Mouse (Mus musculus): Measurements from ENCODE around the gene Lcn4. TPM values are rescaled to one million over a fixed set of nuclear protein-coding genes. Genes with fewer than 3 reads are reported as not detected.

Lcn4 gene
- polyA plus RNA-seq, 1 experiment from 2014 or later: not detected

DNA sequence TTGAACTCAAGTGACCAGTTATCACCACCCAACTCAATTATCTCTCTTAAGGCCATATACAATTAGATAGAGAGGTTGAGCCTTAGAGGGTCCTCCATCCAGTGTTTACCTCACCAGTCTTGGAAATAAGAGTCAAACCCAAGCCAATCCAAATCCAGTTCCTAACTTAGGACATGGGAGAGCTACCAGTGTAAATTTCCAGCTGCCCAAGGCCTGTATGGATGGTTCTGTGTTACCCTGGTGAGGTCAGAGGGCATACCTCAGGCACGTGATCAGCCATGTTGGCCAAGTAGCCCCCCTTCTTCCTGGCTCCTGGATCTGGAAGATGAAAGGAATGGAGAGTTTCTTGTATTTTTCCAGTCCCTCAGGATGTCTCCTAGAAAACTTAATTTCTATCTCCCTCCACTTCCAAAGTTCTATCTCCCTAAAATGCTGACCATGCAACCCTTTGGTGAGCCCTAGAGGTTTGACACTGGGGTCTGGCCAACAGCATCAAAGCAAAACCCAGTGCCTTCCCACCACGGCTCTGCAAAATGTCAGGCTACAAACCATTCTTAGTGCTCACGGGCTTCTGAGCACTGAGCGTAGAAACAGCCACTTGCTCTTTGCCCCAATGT is 33.7 kb downstream of the Lcn4 start:
- Histone ChIP-seq H3K36me3 (ENCODE audit: insufficient read depth, low read length) (peaks cover 22% of the 10 kb centered on the region), H3K9ac (ENCODE audit: low read depth, low read length) (no peak overlapping the region), H3K4me2 (ENCODE audit: low read length) (no peak overlapping the region), H3K4me1 (replicated peaks; ENCODE audit: insufficient read depth, low read length) (peaks cover 8% of the 10 kb centered on the region; the same call in 1 of the 2 replicates), H3K4me3 (replicated peaks; ENCODE audit: low read depth, low read length) (no peak overlapping the region), H3K27me3 (ENCODE audit: insufficient read depth, low read length) (no peaks in the 10 kb centered on the region), H3K27ac (no peak overlapping the region), H3K9me3 (replicated peaks; ENCODE audit: low read length) (no peaks in the 10 kb centered on the region)
- 60% methylated on average over 4 of the region's 4 CpGs for WGBS
- ATAC-seq (replicated peaks; ENCODE audit: low FRiP score, low read depth) (no peak), DNase-seq (ENCODE audit: low spot score) (no peak)
- no peak for TF ChIP-seq CTCF (IDR thresholded peaks at IDR 0.05; ENCODE audit: low read depth)

DNA sequence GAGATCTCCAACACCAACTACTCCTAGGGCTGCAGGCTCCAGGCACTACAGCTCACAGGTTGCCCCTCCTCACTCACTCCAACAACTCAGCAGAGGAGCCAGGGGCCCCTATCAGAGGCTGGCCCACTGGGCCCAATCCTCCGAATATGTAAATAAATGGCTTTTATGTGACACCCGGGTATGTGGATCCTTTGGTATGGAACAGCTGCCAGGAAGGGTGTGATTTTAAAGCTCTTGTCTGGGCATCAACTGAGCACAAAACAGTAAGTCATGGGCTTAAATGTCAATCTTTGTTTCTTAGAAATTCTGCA is 34.8 kb downstream of the Lcn4 start:
- TF ChIP-seq CTCF (IDR thresholded peaks at IDR 0.05; ENCODE audit: low read depth): no peak
- Histone ChIP-seq H3K4me1 (replicated peaks; ENCODE audit: insufficient read depth, low read length) (peaks cover 8% of the 10 kb centered on the region; the same call in 1 of the 2 replicates), H3K36me3 (ENCODE audit: insufficient read depth, low read length) (peaks cover 22% of the 10 kb centered on the region), H3K27ac (no peak overlapping the region), H3K27me3 (ENCODE audit: insufficient read depth, low read length) (no peaks in the 10 kb centered on the region), H3K9me3 (replicated peaks; ENCODE audit: low read length) (no peaks in the 10 kb centered on the region), H3K4me3 (replicated peaks; ENCODE audit: low read depth, low read length) (no peak overlapping the region), H3K4me2 (ENCODE audit: low read length) (no peak overlapping the region), H3K9ac (ENCODE audit: low read depth, low read length) (no peak overlapping the region)
- ATAC-seq (replicated peaks; ENCODE audit: low FRiP score, low read depth) (no peak), DNase-seq (ENCODE audit: low spot score) (no peak)
- 32% methylated on average over 2 of the region's 2 CpGs for WGBS

DNA sequence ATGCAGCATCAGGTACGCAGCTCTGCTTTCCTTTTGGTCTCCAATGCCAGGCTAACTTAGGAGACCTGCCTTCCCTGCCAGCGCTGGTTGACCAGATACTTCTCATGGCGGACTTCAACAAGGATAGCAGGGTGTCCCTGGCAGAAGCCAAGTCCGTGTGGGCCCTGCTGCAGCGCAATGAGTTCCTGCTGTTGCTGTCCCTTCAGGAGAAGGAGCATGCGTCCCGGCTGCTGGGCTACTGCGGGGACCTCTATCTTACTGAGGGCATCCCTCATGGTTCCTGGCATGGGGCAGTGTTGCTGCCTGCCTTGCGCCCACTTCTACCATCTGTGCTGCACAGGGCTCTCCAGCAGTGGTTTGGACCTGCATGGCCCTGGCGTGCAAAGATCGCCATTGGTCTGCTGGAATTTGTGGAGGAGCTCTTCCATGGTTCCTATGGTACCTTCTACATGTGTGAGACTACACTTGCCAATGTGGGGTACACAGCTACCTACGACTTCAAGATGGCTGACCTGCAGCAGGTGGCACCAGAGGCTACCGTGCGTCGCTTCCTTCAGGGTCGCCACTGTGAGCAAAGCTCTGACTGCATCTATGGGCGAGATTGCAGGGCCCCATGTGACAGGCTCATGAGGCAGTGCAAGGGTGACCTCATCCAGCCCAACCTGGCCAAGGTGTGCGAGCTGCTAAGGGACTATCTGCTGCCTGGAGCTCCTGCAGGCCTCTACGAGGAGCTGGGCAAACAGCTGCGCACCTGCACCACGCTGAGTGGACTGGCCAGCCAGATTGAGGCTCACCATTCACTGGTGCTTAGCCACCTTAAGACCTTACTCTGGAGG is 35.4 kb downstream of the Lcn4 start:
- no peak overlapping the region for H3K4me2 ChIP-seq (ENCODE audit: low read length)
- H3K27me3 ChIP-seq (ENCODE audit: insufficient read depth, low read length): no peaks in the 10 kb centered on the region
- no peaks in the 10 kb centered on the region for H3K9me3 ChIP-seq (replicated peaks; ENCODE audit: low read length)
- no peak overlapping the region for H3K27ac ChIP-seq
- DNase-seq (ENCODE audit: low spot score) (no peak), ATAC-seq (replicated peaks; ENCODE audit: low FRiP score, low read depth) (no peak)
- WGBS: 75% methylated on average over 21 of the region's 21 CpGs
- peaks cover 8% of the 10 kb centered on the region; the same call in 1 of the 2 replicates for H3K4me1 ChIP-seq (replicated peaks; ENCODE audit: insufficient read depth, low read length)
- H3K9ac ChIP-seq (ENCODE audit: low read depth, low read length): no peak overlapping the region
- TF ChIP-seq CTCF (IDR thresholded peaks at IDR 0.05; ENCODE audit: low read depth): no peak
- no peak overlapping the region for H3K4me3 ChIP-seq (replicated peaks; ENCODE audit: low read depth, low read length)
- peaks cover 22% of the 10 kb centered on the region for H3K36me3 ChIP-seq (ENCODE audit: insufficient read depth, low read length)

GRCm38 (mm10) chr2:26634629-26635488 is 36.2 kb downstream of the Lcn4 start:
- ATAC-seq (replicated peaks; ENCODE audit: low FRiP score, low read depth) (no peak), DNase-seq (ENCODE audit: low spot score) (no peak)
- 56% methylated on average over 12 of the region's 12 CpGs for whole genome bisulfite sequencing

DNA sequence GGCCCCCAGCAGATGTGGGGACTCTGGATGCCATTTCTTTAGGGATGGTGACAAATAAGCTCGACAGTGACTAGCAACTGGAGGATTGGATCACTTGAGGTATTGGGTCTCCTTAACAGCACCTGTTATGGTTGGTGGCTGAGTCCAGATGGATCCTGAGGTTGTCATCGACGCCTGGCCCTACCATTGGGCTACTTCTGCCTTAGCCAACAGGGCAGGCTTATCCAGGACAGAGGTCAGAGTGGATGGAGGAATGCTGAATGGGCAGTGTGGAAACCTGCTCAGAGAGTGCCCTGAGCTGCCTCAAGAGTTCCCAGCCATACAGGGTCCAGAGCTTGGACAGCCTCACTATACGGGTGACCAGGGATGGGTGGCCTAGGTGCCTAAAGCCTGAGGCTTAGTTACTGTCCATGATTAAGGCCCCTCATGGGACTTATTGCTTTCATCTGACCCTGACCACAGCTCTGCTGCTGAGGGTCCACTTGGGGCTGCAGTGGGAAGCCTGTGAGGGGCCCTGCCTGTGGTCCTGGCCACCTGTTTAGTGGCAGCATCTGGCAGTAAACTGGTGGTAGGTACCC is 37.0 kb downstream of the Lcn4 start:
- H3K27me3 ChIP-seq (ENCODE audit: insufficient read depth, low read length): no peaks in the 10 kb centered on the region
- 67% methylated on average over 4 of the region's 4 CpGs for WGBS
- peaks cover 9% of the 10 kb centered on the region for H3K4me1 ChIP-seq (replicated peaks; ENCODE audit: insufficient read depth, low read length)
- no peak overlapping the region for H3K9ac ChIP-seq (ENCODE audit: low read depth, low read length)
- H3K9me3 ChIP-seq (replicated peaks; ENCODE audit: low read length): no peaks in the 10 kb centered on the region
- H3K4me3 ChIP-seq (replicated peaks; ENCODE audit: low read depth, low read length): no peak overlapping the region
- no peak overlapping the region for H3K27ac ChIP-seq
- ATAC-seq (replicated peaks; ENCODE audit: low FRiP score, low read depth): no peak
- no peak for TF ChIP-seq CTCF (IDR thresholded peaks at IDR 0.05; ENCODE audit: low read depth)
- peaks cover 22% of the 10 kb centered on the region for H3K36me3 ChIP-seq (ENCODE audit: insufficient read depth, low read length)
- DNase-seq (ENCODE audit: low spot score): no peak
- H3K4me2 ChIP-seq (ENCODE audit: low read length): no peak overlapping the region

More at GRCm38 (mm10) chr2:26634629-26635488, 36.2 kb downstream of the Lcn4 start:
- peaks cover 8% of the 10 kb centered on the region; the same call in 1 of the 2 replicates for H3K4me1 ChIP-seq (replicated peaks; ENCODE audit: insufficient read depth, low read length)
- no peak overlapping the region for H3K4me2 ChIP-seq (ENCODE audit: low read length)
- no peak overlapping the region for H3K9ac ChIP-seq (ENCODE audit: low read depth, low read length)
- H3K36me3 ChIP-seq (ENCODE audit: insufficient read depth, low read length): peaks cover 22% of the 10 kb centered on the region
- H3K27me3 ChIP-seq (ENCODE audit: insufficient read depth, low read length): no peaks in the 10 kb centered on the region
- no peaks in the 10 kb centered on the region for H3K9me3 ChIP-seq (replicated peaks; ENCODE audit: low read length)
- no peak overlapping the region for H3K4me3 ChIP-seq (replicated peaks; ENCODE audit: low read depth, low read length)
- no peak for TF ChIP-seq CTCF (IDR thresholded peaks at IDR 0.05; ENCODE audit: low read depth)
- H3K27ac ChIP-seq: no peak overlapping the region

Measured in kidney, postnatal 0 days (tissue).